Mouse (Mus musculus): Measurements from ENCODE around the gene Stard9.

GRCm38 (mm10) chr2:120597734-120598133 lies 31.2 kb upstream of the Stard9 start:
- TF ChIP-seq GATA1 (IDR thresholded peaks at IDR 0.05; ENCODE audit: borderline replicate concordance, low read length) (no peak), GATA2 (IDR thresholded peaks at IDR 0.05; ENCODE audit: borderline replicate concordance, low read depth, low read length) (no peak)

Measured in G1E (cell line).